Mouse (Mus musculus) 3134 (cell line): ENCODE results near the gene Ltbp1.
"Not testable (repeated sequence)": the region's sequence is repeated elsewhere in the genome, so short reads cannot be mapped to it uniquely, and the experiment has no call there.

Experiments
- DNase-seq: peaks from one replicate; pipeline ENCODE4 v3.0.0-alpha.2; 2011; ENCODE audit warnings: low spot score; ENCODE audit not compliant: insufficient read length; ENCODE audit errors: extremely low read depth

Gene Ltbp1

GRCm38 (mm10) chr17:75109081-75109716 lies 103.8 kb downstream of the Ltbp1 start:
- DNase-seq = no peak

- peak; percentile 88 for DNase-seq
These were observed 105.2 kb downstream of the Ltbp1 start for GRCm38 (mm10) chr17:75110252-75111205.

GRCm38 (mm10) chr17:75115594-75115993 lies 110.2 kb downstream of the Ltbp1 start:
- no peak for DNase-seq

- DNase-seq = no peak
These were observed 113.5 kb downstream of the Ltbp1 start for GRCm38 (mm10) chr17:75118896-75119295.

- peak; percentile 43 for DNase-seq
These were observed 114.1 kb downstream of the Ltbp1 start for GRCm38 (mm10) chr17:75119422-75119821.

- DNase-seq = no peak
These were observed 114.7 kb downstream of the Ltbp1 start for GRCm38 (mm10) chr17:75120071-75120470.

GRCm38 (mm10) chr17:75122584-75123282 lies 117.4 kb downstream of the Ltbp1 start:
- DNase-seq = no peak

- no peak for DNase-seq
These were observed 123.1 kb downstream of the Ltbp1 start for GRCm38 (mm10) chr17:75128337-75128935.

GRCm38 (mm10) chr17:75133983-75134382 lies 128.6 kb downstream of the Ltbp1 start:
- no peak for DNase-seq

GRCm38 (mm10) chr17:75139731-75140130 lies 134.4 kb downstream of the Ltbp1 start:
- no peak for DNase-seq

GRCm38 (mm10) chr17:75142845-75143244 lies 137.5 kb downstream of the Ltbp1 start:
- DNase-seq = not testable (repeated sequence)

GRCm38 (mm10) chr17:75143927-75144326 lies 138.6 kb downstream of the Ltbp1 start:
- DNase-seq = no peak

- DNase-seq = no peak
These were observed 141.8 kb downstream of the Ltbp1 start for GRCm38 (mm10) chr17:75147218-75147617.

- DNase-seq = no peak
These were observed 146.4 kb downstream of the Ltbp1 start for GRCm38 (mm10) chr17:75151800-75152199.

- no peak for DNase-seq
These were observed 147.7 kb downstream of the Ltbp1 start for GRCm38 (mm10) chr17:75153088-75153487.

GRCm38 (mm10) chr17:75158385-75158784 lies 153.0 kb downstream of the Ltbp1 start:
- no peak for DNase-seq

GRCm38 (mm10) chr17:75159066-75159787 lies 153.9 kb downstream of the Ltbp1 start:
- DNase-seq = no peak

- DNase-seq = no peak
These were observed 155.7 kb downstream of the Ltbp1 start for GRCm38 (mm10) chr17:75161062-75161461.

GRCm38 (mm10) chr17:75161931-75162330 lies 156.6 kb downstream of the Ltbp1 start:
- DNase-seq = no peak

- DNase-seq = no peak
These were observed 159.2 kb downstream of the Ltbp1 start for GRCm38 (mm10) chr17:75164566-75164965.
